Mouse (Mus musculus): ENCODE results near the gene Megf11.

DNA sequence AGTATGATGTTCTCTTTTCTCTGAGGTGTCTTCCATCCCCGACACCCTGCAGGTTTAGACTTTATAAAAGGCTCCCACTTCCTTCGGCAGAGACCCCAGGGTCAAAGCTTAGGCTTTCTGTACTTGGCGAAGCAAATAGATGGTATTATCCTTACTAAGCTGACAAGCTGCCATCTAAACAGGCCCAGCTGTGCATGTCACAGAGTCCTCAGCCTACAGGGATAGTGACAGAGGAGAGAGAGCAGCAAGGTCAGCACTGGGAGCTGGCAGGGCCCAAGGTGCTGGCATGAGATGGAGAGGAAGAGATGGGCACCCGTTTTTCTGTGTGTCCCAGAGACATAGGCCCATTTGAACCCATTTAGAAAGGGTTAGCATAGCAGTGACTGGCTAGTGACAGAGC, 156.8 kb downstream of the Megf11 start:
- TF ChIP-seq CTCF (IDR thresholded peaks at IDR 0.05) (no peak), POLR2A (IDR thresholded peaks at IDR 0.05; ENCODE audit: insufficient read depth, low read depth, low read length) (no peak), EP300 (IDR thresholded peaks at IDR 0.05; ENCODE audit: insufficient read depth, low read depth, low read length) (no peak)
